Mouse (Mus musculus): Measurements from ENCODE around the gene Cracr2a.

The Cracr2a gene

GRCm38 (mm10) chr6:127692298-127692697 lies 131.2 kb downstream of the Cracr2a start:
- no peak for DNase-seq (ENCODE audit: low spot score)

- DNase-seq (ENCODE audit: low spot score) = no peak
These were observed 132.5 kb downstream of the Cracr2a start for GRCm38 (mm10) chr6:127693681-127694080.

- DNase-seq (ENCODE audit: low spot score) = no peak
These were observed 140.1 kb downstream of the Cracr2a start for GRCm38 (mm10) chr6:127701036-127701783.

- DNase-seq (ENCODE audit: low spot score) = peak; percentile 2
These were observed 147.1 kb downstream of the Cracr2a start for GRCm38 (mm10) chr6:127708218-127708628.

- no peak for DNase-seq (ENCODE audit: low spot score)
These were observed 153.8 kb downstream of the Cracr2a start for GRCm38 (mm10) chr6:127714906-127715305.

- DNase-seq (ENCODE audit: low spot score) = no peak
These were observed 154.3 kb downstream of the Cracr2a start for GRCm38 (mm10) chr6:127715428-127715827.

GRCm38 (mm10) chr6:127717239-127718137 lies 156.3 kb downstream of the Cracr2a start:
- no peak for DNase-seq (ENCODE audit: low spot score)

- DNase-seq (ENCODE audit: low spot score) = no peak
These were observed 158.7 kb downstream of the Cracr2a start for GRCm38 (mm10) chr6:127719875-127720274.

- DNase-seq (ENCODE audit: low spot score) = no peak
These were observed 162.0 kb downstream of the Cracr2a start for GRCm38 (mm10) chr6:127723126-127723525.
